Mouse (Mus musculus) hindbrain, embryonic 13.5 days (tissue): ENCODE measurements around the gene Wiz. TPM values are rescaled to one million over a fixed set of nuclear protein-coding genes. Genes with fewer than 3 reads are reported as not detected.
A peak's percentile ranks its signal among the peaks of the same experiment; 100 is the strongest.

Experiments used
- ATAC-seq: fragments of 200-750 bp; cut with Nextera tagmentation; 2 replicates; pipeline ENCODE4 v1.8.0; 2017; ENCODE audit warnings: moderate TSS enrichment; ENCODE audit not compliant: low FRiP score
- H3K27ac ChIP-seq: fragments of 300-500 bp; sonication (generic); 2 replicates; pipeline ENCODE4 v1.5.1; 2015; ENCODE audit warnings: inconsistent platforms, mild to moderate bottlenecking, moderate library complexity
- H3K27me3 ChIP-seq: fragments of 300-500 bp; sonication (generic); 2 replicates; pipeline ENCODE4 v1.6.1; 2015; ENCODE audit warnings: mild to moderate bottlenecking, inconsistent platforms
- H3K36me3 ChIP-seq: fragments of 300-500 bp; sonication (generic); 2 replicates; pipeline ENCODE4 v1.6.1; 2015; ENCODE audit warnings: mild to moderate bottlenecking, inconsistent platforms
- H3K4me1 ChIP-seq: fragments of 300-500 bp; sonication (generic); replicated peaks from 2 replicates; pipeline ENCODE4 v1.6.1; 2015; ENCODE audit warnings: inconsistent platforms
- H3K4me2 ChIP-seq: fragments of 300-500 bp; sonication (generic); 2 replicates; pipeline ENCODE4 v1.6.1; 2015; ENCODE audit warnings: inconsistent platforms, mild to moderate bottlenecking, moderate library complexity
- H3K4me3 ChIP-seq: fragments of 300-500 bp; sonication (generic); 2 replicates; pipeline ENCODE4 v1.5.1; 2015; ENCODE audit warnings: mild to moderate bottlenecking, inconsistent platforms
- H3K9ac ChIP-seq: fragments of 300-500 bp; sonication (generic); 2 replicates; pipeline ENCODE4 v1.6.1; 2015; ENCODE audit warnings: mild to moderate bottlenecking, inconsistent platforms
- H3K9me3 ChIP-seq: fragments of 300-500 bp; sonication (generic); 2 replicates; pipeline ENCODE4 v1.6.1; 2016; ENCODE audit warnings: inconsistent platforms
- WGBS: fragments of 180-500 bp; shearing (Covaris S2); methylation state at CpG from one replicate; pipeline ENCODE4 v1.1.7; 2015; 5-methylcytosine and 5-hydroxymethylcytosine counted together
- polyA plus RNA-seq: library from polyadenylated mRNA; unstranded; fragments of >200 nt; fragmentation: Nextera tagmentation; extraction: Ambion mirVana; gene quantifications from 2 replicates; pipeline ENCODE4 v1.2.1, GENCODE M21; 2015

Gene Wiz
- polyA plus RNA-seq, 1 experiment from 2014 or later = 35.9 TPM

GRCm38 (mm10) chr17:32402779-32403157 lies 13.5 kb upstream of the Wiz start:
- no peak for ATAC-seq
- 75% methylated on average over 11 of the region's 11 CpGs for WGBS
- no peaks in the 10 kb centered on the region for H3K36me3 ChIP-seq
- peaks cover 22% of the 10 kb centered on the region for H3K27me3 ChIP-seq
- no peak overlapping the region for H3K4me2 ChIP-seq
- no peaks in the 10 kb centered on the region for H3K4me1 ChIP-seq
- no peaks in the 10 kb centered on the region for H3K9me3 ChIP-seq
- no peak overlapping the region for H3K27ac ChIP-seq
- H3K9ac ChIP-seq = no peak overlapping the region
- no peak overlapping the region for H3K4me3 ChIP-seq

GRCm38 (mm10) chr17:32402011-32402778 lies 13.0 kb upstream of the Wiz start:
- no peak for ATAC-seq
- Histone ChIP-seq H3K4me3 (no peak overlapping the region), H3K9ac (no peak overlapping the region), H3K27me3 (peaks cover 27% of the 10 kb centered on the region), H3K4me1 (no peaks in the 10 kb centered on the region), H3K27ac (no peak overlapping the region), H3K4me2 (no peak overlapping the region), H3K36me3 (no peaks in the 10 kb centered on the region), H3K9me3 (no peaks in the 10 kb centered on the region)
- WGBS = 85% methylated on average over 9 of the region's 9 CpGs

- 4% methylated on average over 37 of the region's 37 CpGs for WGBS
- ATAC-seq = no peak
- Histone ChIP-seq H3K4me3 (peak overlapping the region; percentile 28), H3K9me3 (no peaks in the 10 kb centered on the region), H3K4me1 (peaks cover 11% of the 10 kb centered on the region), H3K27ac (no peak overlapping the region), H3K4me2 (peak overlapping the region; percentile 49), H3K36me3 (no peaks in the 10 kb centered on the region), H3K9ac (peak overlapping the region; percentile 19; the same call in 1 of the 2 replicates), H3K27me3 (peaks cover 84% of the 10 kb centered on the region)
Observed at GRCm38 (mm10) chr17:32396266-32396665, 7.0 kb upstream of the Wiz start.

GRCm38 (mm10) chr17:32393944-32394343 lies 4.7 kb upstream of the Wiz start:
- peaks cover 87% of the 10 kb centered on the region for H3K27me3 ChIP-seq
- no peaks in the 10 kb centered on the region for H3K9me3 ChIP-seq
- ATAC-seq = no peak
- H3K36me3 ChIP-seq = no peaks in the 10 kb centered on the region
- no peak overlapping the region for H3K4me2 ChIP-seq
- no peak overlapping the region for H3K4me3 ChIP-seq
- WGBS = 84% methylated on average over 10 of the region's 10 CpGs
- H3K9ac ChIP-seq = no peak overlapping the region
- H3K4me1 ChIP-seq = peaks cover 11% of the 10 kb centered on the region
- no peak overlapping the region for H3K27ac ChIP-seq

GRCm38 (mm10) chr17:32388370-32389100 lies 704 bp downstream of the Wiz start:
- Histone ChIP-seq H3K9me3 (no peaks in the 10 kb centered on the region), H3K27me3 (peaks cover 33% of the 10 kb centered on the region), H3K4me2 (peak overlapping the region; percentile 93), H3K27ac (peak overlapping the region; percentile 89), H3K36me3 (peaks cover 31% of the 10 kb centered on the region), H3K9ac (peak overlapping the region; percentile 92), H3K4me1 (peaks cover 27% of the 10 kb centered on the region), H3K4me3 (peak overlapping the region; percentile 67)
- WGBS = 3% methylated on average over 23 of the region's 39 CpGs
- ATAC-seq = peak; percentile 72

GRCm38 (mm10) chr17:32387986-32388369 lies 1.3 kb downstream of the Wiz start:
- peaks cover 36% of the 10 kb centered on the region for H3K36me3 ChIP-seq
- peak overlapping the region; percentile 92 for H3K9ac ChIP-seq
- 42% methylated on average over 7 of the region's 7 CpGs for WGBS
- H3K4me1 ChIP-seq = peaks cover 27% of the 10 kb centered on the region
- no peaks in the 10 kb centered on the region for H3K9me3 ChIP-seq
- peak overlapping the region; percentile 93 for H3K4me2 ChIP-seq
- 0 out of 2 replicates have a peak, but pooled peaks have one; percentile 8 for ATAC-seq
- H3K27me3 ChIP-seq = peaks cover 27% of the 10 kb centered on the region
- peak overlapping the region; percentile 89 for H3K27ac ChIP-seq
- peak overlapping the region; percentile 67 for H3K4me3 ChIP-seq

- peaks cover 24% of the 10 kb centered on the region for H3K4me1 ChIP-seq
- 78% methylated on average over 9 of the region's 9 CpGs for WGBS
- peaks cover 48% of the 10 kb centered on the region for H3K36me3 ChIP-seq
- 0 out of 2 replicates have a peak overlapping the region, but pooled peaks have one; percentile 67 for H3K4me3 ChIP-seq
- no peak overlapping the region for H3K4me2 ChIP-seq
- no peak overlapping the region for H3K9ac ChIP-seq
- H3K27me3 ChIP-seq = peaks cover 16% of the 10 kb centered on the region
- H3K27ac ChIP-seq = no peak overlapping the region
- no peak for ATAC-seq
- no peaks in the 10 kb centered on the region for H3K9me3 ChIP-seq
Observed at GRCm38 (mm10) chr17:32386659-32387432, 2.4 kb downstream of the Wiz start.

GRCm38 (mm10) chr17:32383661-32384060 lies 5.6 kb downstream of the Wiz start:
- ATAC-seq = no peak
- Histone ChIP-seq H3K36me3 (peaks cover 58% of the 10 kb centered on the region), H3K4me2 (no peak overlapping the region), H3K27ac (no peak overlapping the region), H3K4me1 (peaks cover 24% of the 10 kb centered on the region), H3K27me3 (no peaks in the 10 kb centered on the region), H3K9ac (no peak overlapping the region), H3K9me3 (no peaks in the 10 kb centered on the region), H3K4me3 (no peak overlapping the region)
- WGBS = 94% methylated on average over 5 of the region's 5 CpGs

GRCm38 (mm10) chr17:32382576-32382975 lies 6.7 kb downstream of the Wiz start:
- Histone ChIP-seq H3K4me1 (peaks cover 13% of the 10 kb centered on the region), H3K4me3 (no peak overlapping the region), H3K9me3 (no peaks in the 10 kb centered on the region), H3K9ac (no peak overlapping the region), H3K4me2 (no peak overlapping the region), H3K36me3 (peaks cover 69% of the 10 kb centered on the region), H3K27me3 (no peaks in the 10 kb centered on the region), H3K27ac (no peak overlapping the region)
- 87% methylated on average over 7 of the region's 7 CpGs for WGBS
- ATAC-seq = no peak; the same call in 1 of the 2 replicates

- peaks cover 4% of the 10 kb centered on the region; the same call in 1 of the 2 replicates for H3K4me1 ChIP-seq
Observed at GRCm38 (mm10) chr17:32378786-32379185, 10.5 kb downstream of the Wiz start.

GRCm38 (mm10) chr17:32377137-32377536 lies 12.1 kb downstream of the Wiz start:
- H3K4me2 ChIP-seq = no peak overlapping the region
- no peak overlapping the region for H3K27ac ChIP-seq
- H3K4me1 ChIP-seq = peaks cover 4% of the 10 kb centered on the region; the same call in 1 of the 2 replicates
- no peaks in the 10 kb centered on the region for H3K9me3 ChIP-seq
- ATAC-seq = no peak
- H3K27me3 ChIP-seq = no peaks in the 10 kb centered on the region
- H3K36me3 ChIP-seq = peaks cover 37% of the 10 kb centered on the region
- H3K4me3 ChIP-seq = no peak overlapping the region
- 77% methylated on average over 9 of the region's 9 CpGs for WGBS
- no peak overlapping the region for H3K9ac ChIP-seq

More at GRCm38 (mm10) chr17:32378786-32379185, 10.5 kb downstream of the Wiz start:
- Histone ChIP-seq H3K36me3 (peaks cover 53% of the 10 kb centered on the region), H3K4me2 (no peak overlapping the region), H3K27me3 (no peaks in the 10 kb centered on the region), H3K27ac (no peak overlapping the region), H3K9ac (no peak overlapping the region), H3K4me3 (no peak overlapping the region), H3K9me3 (no peaks in the 10 kb centered on the region)
- no peak for ATAC-seq
- 88% methylated on average over 2 of the region's 2 CpGs for WGBS

GRCm38 (mm10) chr17:32376475-32376874 lies 12.8 kb downstream of the Wiz start:
- no peak overlapping the region for H3K4me2 ChIP-seq
- H3K4me3 ChIP-seq = no peak overlapping the region
- no peak overlapping the region for H3K27ac ChIP-seq
- no peak overlapping the region for H3K9ac ChIP-seq
- H3K4me1 ChIP-seq = peaks cover 4% of the 10 kb centered on the region; the same call in 1 of the 2 replicates
- no peak for ATAC-seq
- H3K9me3 ChIP-seq = no peaks in the 10 kb centered on the region
- peaks cover 34% of the 10 kb centered on the region for H3K36me3 ChIP-seq
- WGBS = 89% methylated on average over 15 of the region's 15 CpGs
- H3K27me3 ChIP-seq = no peaks in the 10 kb centered on the region
